Mouse (Mus musculus) kidney, embryonic 14.5 days (tissue): Measurements from ENCODE around the gene Palld. TPM values are rescaled to one million over a fixed set of nuclear protein-coding genes. Genes with fewer than 3 reads are reported as not detected.

ENCODE experiments used
- ATAC-seq: fragments of 200-750 bp; cut with Nextera tagmentation; 2 replicates; pipeline ENCODE4 v1.8.0; 2017; ENCODE audit warnings: moderate number of reproducible peaks, mild to moderate bottlenecking, moderate TSS enrichment, moderate library complexity; ENCODE audit not compliant: low FRiP score, low TSS enrichment
- H3K27ac ChIP-seq: fragments of 300-500 bp; sonication (generic); 2 replicates; pipeline ENCODE4 v1.5.1; 2014; ENCODE audit warnings: low read depth, mild to moderate bottlenecking, low read length, moderate library complexity, mixed read lengths
- H3K27me3 ChIP-seq: fragments of 300-500 bp; sonication (generic); 2 replicates; pipeline ENCODE4 v1.6.1; 2014; ENCODE audit warnings: mild to moderate bottlenecking, low read length; ENCODE audit not compliant: control insufficient read depth, insufficient read depth
- H3K36me3 ChIP-seq: fragments of 300-500 bp; sonication (generic); 2 replicates; pipeline ENCODE4 v1.6.1; 2014; ENCODE audit warnings: low read length, mixed read lengths; ENCODE audit not compliant: control insufficient read depth, insufficient read depth
- H3K4me1 ChIP-seq: fragments of 300-500 bp; sonication (generic); 2 replicates; pipeline ENCODE4 v1.6.1; 2014; ENCODE audit warnings: low read length, mixed read lengths; ENCODE audit not compliant: control insufficient read depth, insufficient read depth
- H3K4me2 ChIP-seq: fragments of 300-500 bp; sonication (generic); replicated peaks from 2 replicates; pipeline ENCODE4 v1.6.1; 2014; ENCODE audit warnings: low read depth, mild to moderate bottlenecking, low read length
- H3K4me3 ChIP-seq: fragments of 300-500 bp; sonication (generic); 2 replicates; pipeline ENCODE4 v1.5.1; 2014; ENCODE audit warnings: mild to moderate bottlenecking, low read length
- H3K9ac ChIP-seq: fragments of 300-500 bp; sonication (generic); 2 replicates; pipeline ENCODE4 v1.6.1; 2014; ENCODE audit warnings: low read depth, mild to moderate bottlenecking, low read length, moderate library complexity
- H3K9me3 ChIP-seq: fragments of 300-500 bp; sonication (generic); 2 replicates; pipeline ENCODE4 v1.6.1; 2016; ENCODE audit warnings: low read length; ENCODE audit not compliant: control insufficient read depth
- WGBS: fragments of 180-500 bp; shearing (Covaris S2); extraction: QIAGEN DNeasy Blood & Tissue Kit; methylation state at CpG from one replicate; pipeline ENCODE4 v1.1.7; 2014; 5-methylcytosine and 5-hydroxymethylcytosine counted together
- polyA plus RNA-seq: library from polyadenylated mRNA; unstranded; fragments of >200 nt; fragmentation: Nextera tagmentation; extraction: Ambion mirVana; gene quantifications from 2 replicates; pipeline ENCODE4 v1.2.1, GENCODE M21; 2014

Gene Palld
- polyA plus RNA-seq, 1 experiment from 2014 or later, result 53.1 TPM

GRCm38 (mm10) chr8:61797391-61797947 lies 105.0 kb downstream of the Palld start:
- H3K4me3 ChIP-seq, result no peak overlapping the region
- no peaks in the 10 kb centered on the region for H3K4me1 ChIP-seq
- H3K4me2 ChIP-seq, result no peak overlapping the region
- ATAC-seq, result no peak
- no peaks in the 10 kb centered on the region for H3K9me3 ChIP-seq
- no peaks in the 10 kb centered on the region for H3K36me3 ChIP-seq
- 43% methylated on average over 1 of the region's 1 CpGs for WGBS
- H3K9ac ChIP-seq, result no peak overlapping the region
- H3K27me3 ChIP-seq, result no peaks in the 10 kb centered on the region
- no peak overlapping the region for H3K27ac ChIP-seq

- Histone ChIP-seq H3K9me3 (no peaks in the 10 kb centered on the region), H3K4me2 (no peak overlapping the region), H3K4me1 (no peaks in the 10 kb centered on the region), H3K27me3 (no peaks in the 10 kb centered on the region), H3K9ac (no peak overlapping the region), H3K4me3 (no peak overlapping the region), H3K27ac (no peak overlapping the region), H3K36me3 (no peaks in the 10 kb centered on the region)
- WGBS, result 90% methylated on average over 7 of the region's 7 CpGs
- ATAC-seq, result no peak
These were observed 105.9 kb downstream of the Palld start for GRCm38 (mm10) chr8:61796537-61797050.

GRCm38 (mm10) chr8:61789946-61790345 lies 112.5 kb downstream of the Palld start:
- Histone ChIP-seq H3K27me3 (no peaks in the 10 kb centered on the region), H3K36me3 (no peaks in the 10 kb centered on the region), H3K27ac (no peak overlapping the region), H3K4me2 (no peak overlapping the region), H3K9me3 (no peaks in the 10 kb centered on the region), H3K4me1 (no peaks in the 10 kb centered on the region), H3K4me3 (no peak overlapping the region), H3K9ac (no peak overlapping the region)
- ATAC-seq, result no peak
- WGBS, result 72% methylated on average over 3 of the region's 3 CpGs

GRCm38 (mm10) chr8:61789289-61789688 lies 113.2 kb downstream of the Palld start:
- Histone ChIP-seq H3K9ac (no peak overlapping the region), H3K4me2 (no peak overlapping the region), H3K27me3 (no peaks in the 10 kb centered on the region), H3K9me3 (no peaks in the 10 kb centered on the region), H3K36me3 (no peaks in the 10 kb centered on the region), H3K27ac (no peak overlapping the region), H3K4me3 (no peak overlapping the region), H3K4me1 (no peaks in the 10 kb centered on the region)
- ATAC-seq, result no peak
- 93% methylated on average over 5 of the region's 5 CpGs for WGBS

- WGBS, result 63% methylated on average over 7 of the region's 7 CpGs
- no peak for ATAC-seq
- Histone ChIP-seq H3K9ac (no peak overlapping the region), H3K4me3 (no peak overlapping the region), H3K27me3 (no peaks in the 10 kb centered on the region), H3K36me3 (no peaks in the 10 kb centered on the region), H3K4me2 (no peak overlapping the region), H3K27ac (no peak overlapping the region), H3K9me3 (no peaks in the 10 kb centered on the region), H3K4me1 (no peaks in the 10 kb centered on the region)
These were observed 119.5 kb downstream of the Palld start for GRCm38 (mm10) chr8:61782931-61783491.

- Histone ChIP-seq H3K27me3 (no peaks in the 10 kb centered on the region), H3K4me2 (no peak overlapping the region), H3K9ac (no peak overlapping the region), H3K4me3 (no peak overlapping the region), H3K9me3 (no peaks in the 10 kb centered on the region), H3K27ac (no peak overlapping the region), H3K36me3 (no peaks in the 10 kb centered on the region), H3K4me1 (0 out of 2 replicates have a peak, but pooled peaks cover 4% of the 10 kb centered on the region)
- 44% methylated on average over 5 of the region's 5 CpGs for WGBS
- ATAC-seq, result no peak
These were observed 121.7 kb downstream of the Palld start for GRCm38 (mm10) chr8:61780652-61781257.

- no peak overlapping the region for H3K9ac ChIP-seq
- no peak overlapping the region for H3K27ac ChIP-seq
- no peak for ATAC-seq
- no peaks in the 10 kb centered on the region for H3K27me3 ChIP-seq
- H3K4me2 ChIP-seq, result no peak overlapping the region
- no peaks in the 10 kb centered on the region for H3K36me3 ChIP-seq
- no peak overlapping the region for H3K4me3 ChIP-seq
- no peaks in the 10 kb centered on the region for H3K9me3 ChIP-seq
- WGBS, result 81% methylated on average over 3 of the region's 3 CpGs
- H3K4me1 ChIP-seq, result 0 out of 2 replicates have a peak, but pooled peaks cover 4% of the 10 kb centered on the region
These were observed 124.3 kb downstream of the Palld start for GRCm38 (mm10) chr8:61778194-61778593.

- Histone ChIP-seq H3K9me3 (no peaks in the 10 kb centered on the region), H3K9ac (no peak overlapping the region), H3K27me3 (no peaks in the 10 kb centered on the region), H3K4me1 (0 out of 2 replicates have a peak, but pooled peaks cover 4% of the 10 kb centered on the region), H3K36me3 (no peaks in the 10 kb centered on the region), H3K4me2 (no peak overlapping the region), H3K4me3 (no peak overlapping the region), H3K27ac (no peak overlapping the region)
- 38% methylated on average over 9 of the region's 9 CpGs for WGBS
- ATAC-seq, result no peak
These were observed 125.9 kb downstream of the Palld start for GRCm38 (mm10) chr8:61776560-61776959.

GRCm38 (mm10) chr8:61775936-61776335 lies 126.6 kb downstream of the Palld start:
- H3K36me3 ChIP-seq, result no peaks in the 10 kb centered on the region
- no peak for ATAC-seq
- 68% methylated on average over 6 of the region's 6 CpGs for WGBS
- H3K4me3 ChIP-seq, result no peak overlapping the region
- H3K4me2 ChIP-seq, result no peak overlapping the region
- no peak overlapping the region for H3K27ac ChIP-seq
- no peaks in the 10 kb centered on the region for H3K9me3 ChIP-seq
- no peaks in the 10 kb centered on the region for H3K27me3 ChIP-seq
- 0 out of 2 replicates have a peak, but pooled peaks cover 4% of the 10 kb centered on the region for H3K4me1 ChIP-seq
- no peak overlapping the region for H3K9ac ChIP-seq
